Mouse (Mus musculus) forebrain, embryonic 16.5 days (tissue): ENCODE results near the gene BC051142. TPM values are rescaled to one million over a fixed set of nuclear protein-coding genes. Genes with fewer than 3 reads are reported as not detected.
"Not testable (repeated sequence)": the region's sequence is repeated elsewhere in the genome, so short reads cannot be mapped to it uniquely, and the experiment has no call there.

Source experiments
- ATAC-seq: fragments of 200-750 bp; cut with Nextera tagmentation; 2 replicates; pipeline ENCODE4 v1.8.0; 2017; ENCODE audit warnings: mild to moderate bottlenecking, moderate library complexity
- H3K27ac ChIP-seq: fragments of 300-500 bp; sonication (generic); 2 replicates; pipeline ENCODE4 v1.5.1; 2014; ENCODE audit warnings: low read length, control low read depth
- H3K27me3 ChIP-seq: fragments of 300-500 bp; sonication (generic); replicated peaks from 2 replicates; pipeline ENCODE4 v1.6.1; 2014; ENCODE audit warnings: low read length; ENCODE audit not compliant: control insufficient read depth, insufficient read depth
- H3K36me3 ChIP-seq: fragments of 300-500 bp; sonication (generic); 2 replicates; pipeline ENCODE4 v1.6.1; 2014; ENCODE audit not compliant: control insufficient read depth, insufficient read depth
- H3K4me1 ChIP-seq: fragments of 300-500 bp; sonication (generic); replicated peaks from 2 replicates; pipeline ENCODE4 v1.6.1; 2014; ENCODE audit warnings: low read length; ENCODE audit not compliant: control insufficient read depth, insufficient read depth
- H3K4me2 ChIP-seq: fragments of 300-500 bp; sonication (generic); 2 replicates; pipeline ENCODE4 v1.6.1; 2014; ENCODE audit warnings: mild to moderate bottlenecking, low read length, control low read depth
- H3K4me3 ChIP-seq: fragments of 300-500 bp; sonication (generic); replicated peaks from 2 replicates; pipeline ENCODE4 v1.5.1; 2014; ENCODE audit warnings: mild to moderate bottlenecking, low read length, control low read depth
- H3K9ac ChIP-seq: fragments of 300-500 bp; sonication (generic); replicated peaks from 2 replicates; pipeline ENCODE4 v1.6.1; 2014; ENCODE audit warnings: low read depth, low read length, control low read depth
- H3K9me3 ChIP-seq: fragments of 300-500 bp; sonication (generic); 2 replicates; pipeline ENCODE4 v1.6.1; 2016; ENCODE audit warnings: low read length; ENCODE audit not compliant: control insufficient read depth
- WGBS: fragments of 180-500 bp; shearing (Covaris S2); extraction: QIAGEN DNeasy Blood & Tissue Kit; methylation state at CpG from one replicate; pipeline ENCODE4 v1.1.7; 2014; 5-methylcytosine and 5-hydroxymethylcytosine counted together
- polyA plus RNA-seq: library from polyadenylated mRNA; unstranded; fragments of >200 nt; fragmentation: Nextera tagmentation; extraction: Ambion mirVana; gene quantifications from 2 replicates; pipeline ENCODE4 v1.2.1, GENCODE M21; 2015

The BC051142 gene
- polyA plus RNA-seq, 1 experiment from 2014 or later: 4.4 TPM

GRCm38 (mm10) chr17:34477238-34478013 is 78.8 kb downstream of the BC051142 start, which contains the start of gene Btnl4:
Gene Btnl4 (minus strand): TSS chr17:34477318.
- not testable (repeated sequence) for H3K4me3 ChIP-seq, H3K9ac ChIP-seq, H3K4me2 ChIP-seq, H3K4me1 ChIP-seq, H3K36me3 ChIP-seq, H3K27me3 ChIP-seq, H3K27ac ChIP-seq, H3K9me3 ChIP-seq, ATAC-seq
- 84% methylated on average over 4 of the region's 5 CpGs for WGBS

- no peaks in the 10 kb centered on the region for H3K36me3 ChIP-seq
- no peak for ATAC-seq
- H3K27ac ChIP-seq: no peak overlapping the region
- no peaks in the 10 kb centered on the region for H3K4me1 ChIP-seq
- H3K27me3 ChIP-seq: no peaks in the 10 kb centered on the region
- no peak overlapping the region for H3K4me3 ChIP-seq
- H3K4me2 ChIP-seq: no peak overlapping the region
- H3K9ac ChIP-seq: no peak overlapping the region
- no peaks in the 10 kb centered on the region for H3K9me3 ChIP-seq
Measured at GRCm38 (mm10) chr17:34492796-34493195, 94.2 kb downstream of the BC051142 start.

GRCm38 (mm10) chr17:34495156-34495555 is 96.5 kb downstream of the BC051142 start:
- H3K4me2 ChIP-seq, H3K27ac ChIP-seq, H3K4me3 ChIP-seq, H3K27me3 ChIP-seq, H3K9me3 ChIP-seq, H3K4me1 ChIP-seq, H3K9ac ChIP-seq, ATAC-seq, H3K36me3 ChIP-seq: not testable (repeated sequence)
- 88% methylated on average over 2 of the region's 2 CpGs for WGBS

- no peak for ATAC-seq
- Histone ChIP-seq H3K4me1 (no peaks in the 10 kb centered on the region), H3K9ac (no peak overlapping the region), H3K27ac (no peak overlapping the region), H3K4me2 (no peak overlapping the region), H3K9me3 (no peaks in the 10 kb centered on the region), H3K4me3 (no peak overlapping the region), H3K36me3 (no peaks in the 10 kb centered on the region), H3K27me3 (no peaks in the 10 kb centered on the region)
- WGBS: 89% methylated on average over 1 of the region's 2 CpGs
Measured at GRCm38 (mm10) chr17:34496539-34496938, 97.9 kb downstream of the BC051142 start.

GRCm38 (mm10) chr17:34497319-34497718 is 98.7 kb downstream of the BC051142 start:
- H3K4me1 ChIP-seq, H3K27ac ChIP-seq, H3K36me3 ChIP-seq, H3K27me3 ChIP-seq, ATAC-seq, H3K4me3 ChIP-seq, H3K9ac ChIP-seq, H3K4me2 ChIP-seq, H3K9me3 ChIP-seq: not testable (repeated sequence)
- 80% methylated on average over 3 of the region's 3 CpGs for WGBS

GRCm38 (mm10) chr17:34497726-34498125 is 99.1 kb downstream of the BC051142 start:
- H3K4me3 ChIP-seq, H3K4me1 ChIP-seq, H3K36me3 ChIP-seq, H3K4me2 ChIP-seq, H3K27me3 ChIP-seq, H3K9me3 ChIP-seq, ATAC-seq, H3K9ac ChIP-seq, H3K27ac ChIP-seq: not testable (repeated sequence)
- WGBS: 77% methylated on average over 2 of the region's 4 CpGs

GRCm38 (mm10) chr17:34507591-34507990 is 109.0 kb downstream of the BC051142 start:
- ATAC-seq: no peak

More at GRCm38 (mm10) chr17:34507591-34507990, 109.0 kb downstream of the BC051142 start:
- no peak overlapping the region for H3K27ac ChIP-seq
- H3K4me1 ChIP-seq: no peaks in the 10 kb centered on the region
- H3K36me3 ChIP-seq: no peaks in the 10 kb centered on the region
- H3K4me3 ChIP-seq: no peak overlapping the region
- no peak overlapping the region for H3K9ac ChIP-seq
- H3K4me2 ChIP-seq: no peak overlapping the region
- H3K27me3 ChIP-seq: no peaks in the 10 kb centered on the region
- no peaks in the 10 kb centered on the region for H3K9me3 ChIP-seq

Other genes with a start within 250 kb of the BC051142 start
- 0.66 and 0.98 TPM in 2 replicates for gene H2-DMb1, start 245.7 kb upstream of the BC051142 start, polyA plus RNA-seq
- gene Tap1, start 211.3 kb upstream of the BC051142 start, polyA plus RNA-seq: 1.9 and 2.6 TPM in 2 replicates
- 0.43 and 1.5 TPM in 2 replicates for gene Psmb9, start 211.1 kb upstream of the BC051142 start, polyA plus RNA-seq
- 1.5 and 2.5 TPM in 2 replicates for gene Psmb8, start 201.1 kb upstream of the BC051142 start, polyA plus RNA-seq
- gene Tap2, start 195.3 kb upstream of the BC051142 start, polyA plus RNA-seq: 1.6 and 2.6 TPM in 2 replicates
- 0.15 and 0.28 TPM in 2 replicates for gene H2-Ob, start 159.9 kb upstream of the BC051142 start, polyA plus RNA-seq
- gene H2-Ab1, start 141.1 kb upstream of the BC051142 start, polyA plus RNA-seq: 0.53 and 0.95 TPM in 2 replicates
- not detected in 2 replicates for gene H2-Aa, start 111.0 kb upstream of the BC051142 start, polyA plus RNA-seq
- gene H2-Eb1, start 93.0 kb upstream of the BC051142 start, polyA plus RNA-seq: 0.82 and 1.0 TPM in 2 replicates
- not detected in 2 replicates for gene H2-Eb2, start 73.2 kb upstream of the BC051142 start, polyA plus RNA-seq
- not detected in 2 replicates for gene Btnl2, start 44.0 kb upstream of the BC051142 start, polyA plus RNA-seq
- gene Btnl1, start 21.7 kb upstream of the BC051142 start, polyA plus RNA-seq: not detected in 2 replicates
- gene Btnl4, start 78.5 kb downstream of the BC051142 start, polyA plus RNA-seq: not detected in 2 replicates
- not detected in 2 replicates for gene Btnl6, start 118.5 kb downstream of the BC051142 start, polyA plus RNA-seq
- gene Notch4, start 165.4 kb downstream of the BC051142 start, polyA plus RNA-seq: 4.1 and 5.6 TPM in 2 replicates
- gene Gpsm3, start 191.0 kb downstream of the BC051142 start, polyA plus RNA-seq: 2.8 and 3.0 TPM in 2 replicates
- 5.3 and 7.6 TPM in 2 replicates for gene Pbx2, start 192.4 kb downstream of the BC051142 start, polyA plus RNA-seq
- 1.5 and 1.6 TPM in 2 replicates for gene Ager, start 199.0 kb downstream of the BC051142 start, polyA plus RNA-seq
- 292 and 328 TPM in 2 replicates for gene Rnf5, start 204.9 kb downstream of the BC051142 start, polyA plus RNA-seq
- 93.7 and 104 TPM in 2 replicates for gene Agpat1, start 205.4 kb downstream of the BC051142 start, polyA plus RNA-seq
- 7.0 and 7.5 TPM in 2 replicates for gene Egfl8, start 217.2 kb downstream of the BC051142 start, polyA plus RNA-seq
- gene Ppt2, start 229.7 kb downstream of the BC051142 start, polyA plus RNA-seq: 16.2 and 17.7 TPM in 2 replicates
- 5.0 and 10.4 TPM in 2 replicates for gene Prrt1, start 230.7 kb downstream of the BC051142 start, polyA plus RNA-seq
- gene Fkbpl, start 245.9 kb downstream of the BC051142 start, polyA plus RNA-seq: 14.6 and 16.7 TPM in 2 replicates
- 111 and 119 TPM in 2 replicates for gene Atf6b, start 248.3 kb downstream of the BC051142 start, polyA plus RNA-seq